Mouse (Mus musculus): ENCODE measurements at regions not wholly inside any gene's neighbourhood (a gene's known extent, or its start where the extent isn't known, plus 50 kb on each side); places are given as distances from the start of the nearest gene placed in this dataset.

GRCm38 (mm10) chr7:111322901-111323300 is 240.1 kb upstream of the Eif4g2 start:
- no peak for DNase-seq (ENCODE audit: low spot score)

- DNase-seq (ENCODE audit: low spot score): no peak
Observed at GRCm38 (mm10) chr7:111319917-111320316, 237.1 kb upstream of the Eif4g2 start.

GRCm38 (mm10) chr7:111316479-111316990 is 233.7 kb upstream of the Eif4g2 start:
- no peak for DNase-seq (ENCODE audit: low spot score)

- no peak for DNase-seq (ENCODE audit: low spot score)
Observed at GRCm38 (mm10) chr7:111313921-111314320, 231.1 kb upstream of the Eif4g2 start.

GRCm38 (mm10) chr7:111305196-111305595 is 222.4 kb upstream of the Eif4g2 start:
- DNase-seq (ENCODE audit: low spot score): no peak

- DNase-seq (ENCODE audit: low spot score): no peak
Observed at GRCm38 (mm10) chr7:111301791-111302488, 219.1 kb upstream of the Eif4g2 start.

GRCm38 (mm10) chr7:111297174-111297902 is 214.5 kb upstream of the Eif4g2 start:
- DNase-seq (ENCODE audit: low spot score): no peak

- DNase-seq (ENCODE audit: low spot score): no peak
Observed at GRCm38 (mm10) chr7:111283411-111283955, 200.7 kb upstream of the Eif4g2 start.

- no peak for DNase-seq (ENCODE audit: low spot score)
Observed at GRCm38 (mm10) chr7:111282314-111282713, 199.5 kb upstream of the Eif4g2 start.

- no peak for DNase-seq (ENCODE audit: low spot score)
Observed at GRCm38 (mm10) chr7:111277703-111278102, 194.9 kb upstream of the Eif4g2 start.

- DNase-seq (ENCODE audit: low spot score): no peak
Observed at GRCm38 (mm10) chr7:111273839-111274238, 191.0 kb upstream of the Eif4g2 start.

GRCm38 (mm10) chr7:111270874-111271273 is 188.0 kb upstream of the Eif4g2 start:
- DNase-seq (ENCODE audit: low spot score): no peak

- DNase-seq (ENCODE audit: low spot score): no peak
Observed at GRCm38 (mm10) chr7:111268197-111268596, 185.4 kb upstream of the Eif4g2 start.

GRCm38 (mm10) chr7:111263302-111263701 is 180.5 kb upstream of the Eif4g2 start:
- no peak for DNase-seq (ENCODE audit: low spot score)

GRCm38 (mm10) chr7:111259630-111260574 is 177.1 kb upstream of the Eif4g2 start:
- DNase-seq (ENCODE audit: low spot score): peak; percentile 19

- no peak for DNase-seq (ENCODE audit: low spot score)
Observed at GRCm38 (mm10) chr7:111257842-111258241, 175.0 kb upstream of the Eif4g2 start.

- DNase-seq (ENCODE audit: low spot score): no peak
Observed at GRCm38 (mm10) chr7:111256199-111256598, 173.4 kb upstream of the Eif4g2 start.

GRCm38 (mm10) chr7:111249606-111250005 is 166.8 kb upstream of the Eif4g2 start:
- DNase-seq (ENCODE audit: low spot score): peak; percentile 89

- no peak for DNase-seq (ENCODE audit: low spot score)
Observed at GRCm38 (mm10) chr7:111245488-111245887, 162.7 kb upstream of the Eif4g2 start.

- DNase-seq (ENCODE audit: low spot score): peak; percentile 8
Observed at GRCm38 (mm10) chr7:111245067-111245466, 162.2 kb upstream of the Eif4g2 start.

GRCm38 (mm10) chr7:111243831-111244230 is 161.0 kb upstream of the Eif4g2 start:
- DNase-seq (ENCODE audit: low spot score): no peak

GRCm38 (mm10) chr7:111242646-111243045 is 159.8 kb upstream of the Eif4g2 start:
- DNase-seq (ENCODE audit: low spot score): no peak

Data from urinary bladder, postnatal 14 days (tissue).